Mouse (Mus musculus) limb, embryonic 12.5 days (tissue): Measurements from ENCODE around the gene Fam163b. TPM values are rescaled to one million over a fixed set of nuclear protein-coding genes. Genes with fewer than 3 reads are reported as not detected.
A peak's percentile ranks its signal among the peaks of the same experiment; 100 is the strongest.

ENCODE experiments used
- ATAC-seq: fragments of 200-750 bp; cut with Nextera tagmentation; 2 replicates; pipeline ENCODE4 v1.8.0; 2017; ENCODE audit warnings: low read depth, moderate TSS enrichment; ENCODE audit not compliant: insufficient number of reproducible peaks, insufficient read depth, low FRiP score, low TSS enrichment
- H3K27ac ChIP-seq: fragments of 300-500 bp; sonication (generic); 2 replicates; pipeline ENCODE4 v1.5.1; 2016; ENCODE audit warnings: mild to moderate bottlenecking, moderate library complexity
- H3K27me3 ChIP-seq: fragments of 300-500 bp; sonication (generic); 2 replicates; pipeline ENCODE4 v1.6.1; 2016; ENCODE audit warnings: mild to moderate bottlenecking, moderate library complexity
- H3K36me3 ChIP-seq: fragments of 300-500 bp; sonication (generic); 2 replicates; pipeline ENCODE4 v1.6.1; 2016; ENCODE audit warnings: mild to moderate bottlenecking, moderate library complexity
- H3K4me1 ChIP-seq: fragments of 300-500 bp; sonication (generic); replicated peaks from 2 replicates; pipeline ENCODE4 v1.6.1; 2016
- H3K4me2 ChIP-seq: fragments of 300-500 bp; sonication (generic); 2 replicates; pipeline ENCODE4 v1.6.1; 2016; ENCODE audit warnings: mild to moderate bottlenecking, moderate library complexity
- H3K4me3 ChIP-seq: fragments of 300-500 bp; sonication (generic); replicated peaks from 2 replicates; pipeline ENCODE4 v1.5.1; 2016; ENCODE audit warnings: mild to moderate bottlenecking
- H3K9ac ChIP-seq: fragments of 300-500 bp; sonication (generic); replicated peaks from 2 replicates; pipeline ENCODE4 v1.6.1; 2016; ENCODE audit warnings: mild to moderate bottlenecking, moderate library complexity
- H3K9me3 ChIP-seq: fragments of 300-500 bp; sonication (generic); 2 replicates; pipeline ENCODE4 v1.6.1; 2016; ENCODE audit warnings: mild to moderate bottlenecking, moderate library complexity
- WGBS: fragments of 180-500 bp; shearing (Covaris S2); methylation state at CpG from one replicate; pipeline ENCODE4 v1.1.7; 2016; 5-methylcytosine and 5-hydroxymethylcytosine counted together
- polyA plus RNA-seq: library from polyadenylated mRNA; unstranded; fragments of >200 nt; fragmentation: Nextera tagmentation; extraction: Ambion mirVana; gene quantifications from 2 replicates; pipeline ENCODE4 v1.2.1, GENCODE M21; 2016

Fam163b gene
- polyA plus RNA-seq, 1 experiment from 2014 or later = 0.75 TPM

GRCm38 (mm10) chr2:27163851-27164250 lies 21.6 kb upstream of the Fam163b start:
- no peaks in the 10 kb centered on the region for H3K27me3 ChIP-seq
- H3K9me3 ChIP-seq = no peaks in the 10 kb centered on the region
- H3K4me2 ChIP-seq = no peak overlapping the region
- no peak for ATAC-seq
- no peaks in the 10 kb centered on the region for H3K36me3 ChIP-seq
- no peak overlapping the region for H3K4me3 ChIP-seq
- 78% methylated on average over 5 of the region's 5 CpGs for WGBS
- peaks cover 31% of the 10 kb centered on the region for H3K4me1 ChIP-seq
- 0 out of 2 replicates have a peak overlapping the region, but pooled peaks have one; percentile 1 for H3K27ac ChIP-seq
- no peak overlapping the region for H3K9ac ChIP-seq

- H3K4me1 ChIP-seq = peaks cover 26% of the 10 kb centered on the region
- H3K36me3 ChIP-seq = no peaks in the 10 kb centered on the region
- no peak for ATAC-seq
- WGBS = 46% methylated on average over 11 of the region's 11 CpGs
- no peak overlapping the region for H3K9ac ChIP-seq
- H3K4me2 ChIP-seq = no peak overlapping the region
- H3K27me3 ChIP-seq = no peaks in the 10 kb centered on the region
- no peak overlapping the region for H3K27ac ChIP-seq
- no peak overlapping the region for H3K4me3 ChIP-seq
- H3K9me3 ChIP-seq = no peaks in the 10 kb centered on the region
Observed at GRCm38 (mm10) chr2:27162656-27163055, 20.4 kb upstream of the Fam163b start.

- H3K9ac ChIP-seq = no peak overlapping the region
- 95% methylated on average over 2 of the region's 2 CpGs for WGBS
Observed at GRCm38 (mm10) chr2:27161526-27161925, 19.2 kb upstream of the Fam163b start.

GRCm38 (mm10) chr2:27156596-27156995 lies 14.3 kb upstream of the Fam163b start:
- ATAC-seq = no peak
- H3K27me3 ChIP-seq = no peaks in the 10 kb centered on the region
- no peak overlapping the region for H3K27ac ChIP-seq
- no peak overlapping the region for H3K9ac ChIP-seq
- WGBS = 81% methylated on average over 6 of the region's 6 CpGs
- H3K36me3 ChIP-seq = no peaks in the 10 kb centered on the region
- no peak overlapping the region for H3K4me3 ChIP-seq
- H3K4me1 ChIP-seq = peaks cover 6% of the 10 kb centered on the region; the same call in 1 of the 2 replicates
- H3K4me2 ChIP-seq = no peak overlapping the region
- no peaks in the 10 kb centered on the region; the same call in 1 of the 2 replicates for H3K9me3 ChIP-seq

More at GRCm38 (mm10) chr2:27161526-27161925, 19.2 kb upstream of the Fam163b start:
- Histone ChIP-seq H3K4me2 (no peak overlapping the region), H3K4me1 (peaks cover 14% of the 10 kb centered on the region), H3K27ac (no peak overlapping the region), H3K27me3 (no peaks in the 10 kb centered on the region), H3K4me3 (no peak overlapping the region), H3K9me3 (no peaks in the 10 kb centered on the region; the same call in 1 of the 2 replicates), H3K36me3 (no peaks in the 10 kb centered on the region)
- ATAC-seq = no peak

GRCm38 (mm10) chr2:27154466-27155185 lies 12.3 kb upstream of the Fam163b start:
- no peak overlapping the region for H3K4me2 ChIP-seq
- WGBS = 86% methylated on average over 10 of the region's 10 CpGs
- no peaks in the 10 kb centered on the region for H3K27me3 ChIP-seq
- no peaks in the 10 kb centered on the region for H3K36me3 ChIP-seq
- H3K4me3 ChIP-seq = no peak overlapping the region
- no peaks in the 10 kb centered on the region; the same call in 1 of the 2 replicates for H3K9me3 ChIP-seq
- no peak for ATAC-seq
- peaks cover 4% of the 10 kb centered on the region; the same call in 1 of the 2 replicates for H3K4me1 ChIP-seq
- H3K27ac ChIP-seq = no peak overlapping the region
- H3K9ac ChIP-seq = no peak overlapping the region

- Histone ChIP-seq H3K36me3 (no peaks in the 10 kb centered on the region), H3K27ac (no peak overlapping the region), H3K4me1 (peaks cover 8% of the 10 kb centered on the region; the same call in 1 of the 2 replicates), H3K27me3 (peaks cover 3% of the 10 kb centered on the region; the same call in 1 of the 2 replicates), H3K9me3 (no peaks in the 10 kb centered on the region), H3K4me3 (no peak overlapping the region), H3K9ac (no peak overlapping the region), H3K4me2 (no peak overlapping the region)
- ATAC-seq = no peak
- WGBS = 5% methylated on average over 2 of the region's 2 CpGs
Observed at GRCm38 (mm10) chr2:27149457-27149856, 7.2 kb upstream of the Fam163b start.

GRCm38 (mm10) chr2:27146840-27147239 lies 4.5 kb upstream of the Fam163b start:
- ATAC-seq = no peak
- Histone ChIP-seq H3K9ac (no peak overlapping the region), H3K4me1 (peaks cover 13% of the 10 kb centered on the region), H3K4me2 (no peak overlapping the region), H3K9me3 (no peaks in the 10 kb centered on the region), H3K4me3 (no peak overlapping the region), H3K27ac (no peak overlapping the region), H3K27me3 (peaks cover 22% of the 10 kb centered on the region), H3K36me3 (no peaks in the 10 kb centered on the region)
- WGBS = 70% methylated on average over 6 of the region's 6 CpGs

GRCm38 (mm10) chr2:27144957-27145356 lies 2.7 kb upstream of the Fam163b start:
- no peak overlapping the region for H3K4me3 ChIP-seq
- H3K9ac ChIP-seq = no peak overlapping the region
- peaks cover 41% of the 10 kb centered on the region for H3K27me3 ChIP-seq
- H3K4me2 ChIP-seq = no peak overlapping the region
- H3K4me1 ChIP-seq = peaks cover 16% of the 10 kb centered on the region
- 55% methylated on average over 2 of the region's 2 CpGs for WGBS
- H3K36me3 ChIP-seq = no peaks in the 10 kb centered on the region
- ATAC-seq = no peak
- H3K9me3 ChIP-seq = no peaks in the 10 kb centered on the region
- no peak overlapping the region for H3K27ac ChIP-seq

GRCm38 (mm10) chr2:27138356-27138755 lies 3.9 kb downstream of the Fam163b start:
- no peak for ATAC-seq
- H3K9ac ChIP-seq = no peak overlapping the region
- WGBS = 66% methylated on average over 4 of the region's 4 CpGs
- H3K4me1 ChIP-seq = peaks cover 8% of the 10 kb centered on the region
- no peaks in the 10 kb centered on the region for H3K36me3 ChIP-seq
- H3K27me3 ChIP-seq = peaks cover 50% of the 10 kb centered on the region
- no peak overlapping the region for H3K27ac ChIP-seq
- H3K4me3 ChIP-seq = no peak overlapping the region
- no peak overlapping the region for H3K4me2 ChIP-seq
- no peaks in the 10 kb centered on the region for H3K9me3 ChIP-seq

GRCm38 (mm10) chr2:27136789-27137188 lies 5.5 kb downstream of the Fam163b start:
- H3K4me2 ChIP-seq = no peak overlapping the region
- WGBS = 71% methylated on average over 1 of the region's 1 CpGs
- no peak for ATAC-seq
- H3K27ac ChIP-seq = no peak overlapping the region
- no peaks in the 10 kb centered on the region for H3K36me3 ChIP-seq
- H3K4me3 ChIP-seq = no peak overlapping the region
- peaks cover 36% of the 10 kb centered on the region for H3K27me3 ChIP-seq
- no peak overlapping the region for H3K9ac ChIP-seq
- H3K4me1 ChIP-seq = peaks cover 2% of the 10 kb centered on the region
- H3K9me3 ChIP-seq = no peaks in the 10 kb centered on the region

- Histone ChIP-seq H3K36me3 (no peaks in the 10 kb centered on the region), H3K9ac (no peak overlapping the region), H3K9me3 (no peaks in the 10 kb centered on the region), H3K4me1 (no peaks in the 10 kb centered on the region), H3K27ac (no peak overlapping the region), H3K27me3 (peaks cover 32% of the 10 kb centered on the region), H3K4me3 (no peak overlapping the region), H3K4me2 (no peak overlapping the region)
- no peak for ATAC-seq
- WGBS = 61% methylated on average over 3 of the region's 3 CpGs
Observed at GRCm38 (mm10) chr2:27136336-27136735, 6.0 kb downstream of the Fam163b start.

GRCm38 (mm10) chr2:27135935-27136334 lies 6.4 kb downstream of the Fam163b start:
- ATAC-seq = no peak
- 80% methylated on average over 5 of the region's 5 CpGs for WGBS

More at GRCm38 (mm10) chr2:27135935-27136334, 6.4 kb downstream of the Fam163b start:
- Histone ChIP-seq H3K9ac (no peak overlapping the region), H3K4me1 (no peaks in the 10 kb centered on the region), H3K27ac (no peak overlapping the region), H3K27me3 (peaks cover 28% of the 10 kb centered on the region), H3K9me3 (no peaks in the 10 kb centered on the region), H3K4me2 (no peak overlapping the region), H3K36me3 (no peaks in the 10 kb centered on the region), H3K4me3 (no peak overlapping the region)
